Mouse (Mus musculus) lung, postnatal 0 days (tissue): ENCODE measurements around the gene Ppp1r21.

Experiments used
- CTCF ChIP-seq: IDR thresholded peaks from 2 replicates; pipeline ENCODE4 v1.5.1; 2016; ENCODE audit warnings: antibody characterized with exemption, mild to moderate bottlenecking
- EP300 ChIP-seq: IDR thresholded peaks from 2 replicates; pipeline ENCODE4 v1.6.1; 2016; ENCODE audit warnings: antibody characterized with exemption, mild to moderate bottlenecking, control low read depth

GRCm38 (mm10) chr17:88558168-88558842 lies 28.4 kb downstream of the Ppp1r21 start:
- TF ChIP-seq CTCF: peak; percentile 94
- TF ChIP-seq EP300: no peak
